Mouse (Mus musculus): Measurements from ENCODE around the gene Tnrc18. TPM values are rescaled to one million over a fixed set of nuclear protein-coding genes. Genes with fewer than 3 reads are reported as not detected.
"Not testable (repeated sequence)": the region's sequence is repeated elsewhere in the genome, so short reads cannot be mapped to it uniquely, and the experiment has no call there.

Gene Tnrc18
- 100 to 1,000 TPM; 149 to 153 TPM for total RNA-seq (2021)
- long read RNA-seq, experiment 1, partial matches to known transcripts, result 1 of 2 reads
- long read RNA-seq, experiment 1, other reads (novel, unspliced or antisense), result 1 of 2 reads
- long read RNA-seq, experiment 2, partial matches to known transcripts, result 22 of 30 reads
- long read RNA-seq, experiment 2, other reads (novel, unspliced or antisense), result 8 of 30 reads

DNA sequence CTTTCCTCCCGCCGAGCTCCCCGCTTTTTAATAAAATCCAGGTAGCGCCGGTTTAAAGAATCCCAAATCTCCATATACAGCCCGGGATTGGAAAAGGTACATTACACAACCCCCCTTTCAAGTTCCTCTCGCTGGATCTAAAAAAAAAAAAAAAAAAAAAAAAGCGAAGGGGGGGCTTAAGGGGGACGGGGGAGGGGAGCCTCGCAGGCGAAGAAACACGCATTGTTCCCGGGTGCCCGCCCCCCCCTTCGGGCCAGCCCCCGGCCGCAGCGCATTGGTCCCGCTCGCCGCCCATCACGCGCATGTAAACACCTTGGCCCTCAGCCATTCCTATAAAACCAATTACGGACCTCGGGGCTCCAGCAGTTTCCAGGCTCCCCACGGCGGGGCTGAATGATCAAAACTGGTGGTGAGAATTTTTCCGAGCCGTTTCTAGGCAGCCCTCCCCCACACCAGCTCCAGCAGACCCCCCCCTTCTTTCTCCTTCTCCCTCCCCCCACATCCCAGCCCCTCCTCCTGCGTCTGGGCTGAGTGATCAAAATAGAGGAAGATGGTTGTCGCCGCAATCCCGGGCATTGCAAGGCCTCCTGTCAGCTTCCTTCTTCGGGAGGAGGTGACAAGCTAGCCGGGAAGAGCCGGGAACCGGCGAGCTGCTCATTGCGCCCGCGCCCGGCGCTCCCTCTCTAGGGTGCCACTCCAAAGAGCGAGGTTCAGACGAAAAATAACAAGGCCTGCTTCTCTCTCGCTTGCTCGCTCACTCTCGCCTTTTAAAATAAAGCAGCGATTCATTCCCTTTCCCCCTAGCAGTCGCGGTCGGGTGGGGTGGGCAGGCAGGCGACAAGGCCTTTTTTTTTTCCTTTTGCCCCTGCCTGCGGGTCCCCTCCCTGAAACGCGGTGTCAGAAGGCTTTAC lies at the start of gene Tnrc18:
Gene Tnrc18, minus strand, starts transcription at position 139 of the 911 bp plus-strand sequence.
- DNase-seq (ENCODE audit: low spot score in 2 of 2), result peak; percentile 98 to 100

DNA sequence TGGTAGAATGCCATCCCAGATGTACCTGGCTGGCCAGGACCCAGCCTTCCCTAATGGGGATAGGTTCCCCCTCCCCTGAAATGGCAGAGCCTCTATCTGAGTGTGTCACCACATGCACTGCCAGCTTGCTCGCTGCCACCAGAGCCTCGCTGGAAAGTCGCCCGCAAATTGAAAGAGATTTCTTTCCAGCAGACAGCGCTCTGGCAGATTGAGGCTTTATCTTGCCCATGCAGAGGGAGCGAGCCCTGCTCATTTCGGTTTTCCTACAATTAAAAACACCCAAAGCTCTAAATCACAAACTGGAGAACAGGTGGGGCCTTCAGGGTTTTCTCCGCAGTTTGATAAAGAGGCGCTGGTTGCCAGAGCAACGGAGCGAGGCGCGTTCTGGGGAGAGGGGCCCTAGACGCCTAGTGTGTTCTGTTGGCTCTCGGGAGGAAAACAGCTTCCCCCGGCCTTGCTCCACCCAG lies 40.3 kb upstream of the Tnrc18 start:
- DNase-seq (ENCODE audit: low spot score in 2 of 2), result no peak

DNA sequence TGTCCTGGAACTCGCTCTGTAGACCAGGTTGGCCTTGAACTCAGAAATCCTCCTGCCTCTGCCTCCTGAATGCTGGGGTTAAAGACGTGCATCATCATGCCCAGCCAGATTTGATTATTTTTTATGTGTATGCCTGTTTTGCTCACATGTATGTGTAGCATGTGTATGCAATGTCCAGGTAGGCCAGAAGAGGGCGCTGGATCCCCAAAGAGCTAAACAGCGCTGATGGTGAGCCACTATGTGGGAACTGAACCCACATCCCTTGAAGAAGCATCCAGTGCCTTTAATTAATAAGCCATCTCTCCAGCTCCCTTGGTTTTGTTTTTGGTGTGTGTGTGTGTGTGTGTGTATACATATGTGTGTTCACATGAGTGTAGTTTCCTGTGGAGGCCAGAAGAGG lies 38.9 kb upstream of the Tnrc18 start:
- no peak for DNase-seq (ENCODE audit: low spot score in 2 of 2)

DNA sequence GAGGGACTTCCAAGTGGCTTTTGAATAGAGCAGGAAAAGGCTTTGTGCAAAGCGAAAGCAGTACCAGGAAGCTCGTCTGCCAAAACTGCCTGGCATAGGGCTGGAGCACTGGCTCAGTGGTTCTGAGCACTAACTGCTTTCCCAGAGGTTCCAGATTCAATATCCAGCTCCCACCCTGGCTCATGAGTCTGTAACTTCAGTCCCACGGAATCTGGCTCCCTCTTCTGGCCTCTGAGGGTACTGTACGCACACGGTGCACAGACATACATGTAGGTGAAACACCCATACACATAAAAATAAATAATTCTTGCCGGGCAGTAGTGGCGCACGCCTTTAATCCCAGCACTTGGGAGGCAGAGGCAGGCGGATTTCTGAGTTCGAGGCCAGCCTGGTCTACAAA lies 37.4 kb upstream of the Tnrc18 start:
- peak in 1 of 2 experiments; percentile 31 for DNase-seq (ENCODE audit: low spot score in 2 of 2)

DNA sequence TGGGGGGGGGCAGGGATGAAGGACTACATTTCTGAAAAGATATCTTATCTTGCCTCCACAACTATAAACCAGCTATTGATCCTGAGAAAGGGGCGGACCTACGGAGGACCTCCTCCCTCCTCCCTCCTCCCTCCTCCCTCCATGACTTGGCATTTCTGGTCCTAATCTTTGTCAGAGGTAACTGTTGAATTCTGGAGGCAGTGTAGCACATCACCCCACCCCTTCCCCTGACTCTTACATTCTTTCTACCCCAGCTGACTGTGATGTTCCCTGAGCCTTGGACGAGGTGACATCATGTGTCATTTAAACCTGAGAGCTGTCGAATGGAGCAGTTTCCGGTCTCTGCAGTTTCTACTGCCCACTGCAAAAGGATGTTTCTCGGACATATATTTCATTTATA lies 36.1 kb upstream of the Tnrc18 start:
- no peak for DNase-seq (ENCODE audit: low spot score in 2 of 2)

DNA sequence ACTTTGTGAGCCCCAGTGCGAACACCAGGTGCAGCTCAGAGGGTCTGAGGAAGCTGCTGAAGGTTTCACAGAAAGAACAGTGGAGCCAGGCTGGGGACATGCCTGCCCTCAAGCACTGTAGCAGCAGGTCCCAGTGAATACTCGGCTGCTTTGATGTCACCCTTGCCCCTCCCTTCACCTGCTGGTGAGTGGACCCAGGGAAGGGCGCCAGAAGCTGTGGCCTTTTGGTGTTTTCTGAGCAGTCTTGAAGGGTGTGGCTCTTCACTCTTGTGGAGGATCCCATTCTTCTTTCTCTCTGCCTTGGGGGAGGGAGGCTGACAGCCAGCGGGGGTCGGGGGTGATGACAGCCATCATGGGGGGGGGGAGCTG lies 34.2 kb upstream of the Tnrc18 start:
- DNase-seq (ENCODE audit: low spot score in 2 of 2), result no peak

DNA sequence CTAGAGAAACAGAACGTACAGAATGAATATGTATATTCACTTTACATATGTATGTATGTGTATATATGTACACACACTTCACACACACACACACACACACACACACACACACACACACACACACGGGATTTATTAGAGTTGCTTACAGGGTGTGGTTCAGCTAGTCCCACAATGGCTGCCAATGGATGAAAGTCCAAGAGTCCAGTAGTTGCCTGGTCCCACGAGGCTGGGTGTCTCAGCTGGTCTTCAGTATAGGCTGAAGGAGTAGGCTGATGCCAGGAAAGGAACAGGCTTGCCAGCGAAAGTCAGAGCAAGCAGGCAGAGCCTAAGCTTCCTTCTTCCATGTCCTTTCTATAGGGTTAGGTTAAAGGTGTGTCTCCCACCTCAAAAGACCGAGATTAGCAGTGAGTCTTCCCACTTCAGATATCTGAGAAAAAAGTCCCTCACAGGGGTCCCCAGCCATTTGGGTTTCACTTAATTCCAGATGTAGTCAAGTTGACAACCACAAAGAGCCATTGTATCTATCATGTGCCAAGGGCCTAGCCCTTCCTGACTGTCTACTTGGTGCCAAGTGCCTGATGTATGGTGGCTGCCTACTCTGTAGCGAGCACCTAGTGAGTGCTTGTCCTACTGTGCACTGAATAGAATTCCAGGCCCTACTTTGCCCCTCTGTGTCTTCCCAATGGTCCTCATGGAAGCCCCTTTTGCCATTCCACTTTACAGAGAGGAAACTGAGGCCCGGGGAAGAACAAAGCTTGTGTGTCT lies 33.6 kb upstream of the Tnrc18 start:
- no peak for DNase-seq (ENCODE audit: low spot score in 2 of 2)

DNA sequence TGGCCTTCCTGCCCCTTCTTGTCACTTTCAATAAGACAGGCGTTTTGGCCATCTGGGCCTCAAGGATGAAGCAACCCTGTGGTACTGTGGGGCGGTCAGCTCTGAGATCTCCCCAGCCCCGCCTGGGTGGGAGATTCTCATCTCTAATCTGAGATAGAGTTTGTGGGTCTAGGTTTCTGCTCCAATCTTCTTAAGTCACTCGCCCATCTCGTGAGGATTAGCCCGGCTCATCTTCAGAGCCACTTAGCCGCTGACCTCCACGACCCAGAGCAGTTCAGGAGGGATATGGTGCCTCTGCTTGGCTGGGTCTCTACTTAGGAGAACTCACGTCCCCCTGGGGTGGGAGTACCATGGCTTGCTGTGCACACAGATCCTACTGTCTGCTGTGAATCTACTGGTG lies 33.0 kb upstream of the Tnrc18 start:
- DNase-seq (ENCODE audit: low spot score in 2 of 2), result no peak

DNA sequence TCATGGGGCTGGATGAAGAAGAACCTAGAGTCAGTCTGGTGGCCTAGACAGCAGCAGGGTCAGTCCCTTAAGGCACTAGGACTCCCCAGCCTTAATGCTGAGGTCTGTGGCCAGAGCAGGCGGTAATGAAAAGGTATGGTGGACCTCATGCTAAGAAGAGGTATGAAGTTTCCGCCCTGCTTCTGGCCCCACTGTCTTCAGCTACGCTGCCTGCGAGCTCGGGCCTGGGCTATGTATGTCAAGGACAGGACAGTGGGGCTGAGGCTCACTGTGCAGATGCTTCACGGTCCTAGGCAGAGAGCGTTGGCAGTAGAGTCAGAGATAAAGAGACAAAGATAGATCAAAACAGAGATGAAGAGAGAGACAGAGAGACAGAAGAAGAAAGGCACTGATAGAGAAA lies 31.4 kb upstream of the Tnrc18 start:
- no peak for DNase-seq (ENCODE audit: low spot score in 2 of 2)

DNA sequence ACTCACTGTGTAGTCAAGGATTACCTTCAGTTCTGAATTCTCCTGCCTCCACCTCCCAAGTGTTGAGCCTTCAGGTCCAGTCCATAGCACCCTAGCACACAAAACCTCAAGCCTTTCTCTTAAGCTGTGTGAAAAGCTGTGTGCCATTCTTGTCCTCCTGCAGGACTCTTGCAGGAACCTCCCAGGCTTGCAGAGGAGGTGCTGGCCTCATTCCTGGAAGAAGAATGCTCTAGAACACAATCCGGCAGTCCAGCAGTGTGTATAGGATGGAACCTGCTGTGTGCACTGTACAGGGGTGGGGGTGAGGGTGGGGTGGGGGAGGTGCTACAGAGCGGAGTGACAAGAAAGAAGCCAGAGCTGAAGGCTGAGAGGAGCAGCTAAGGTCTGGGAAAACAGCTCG lies 30.7 kb upstream of the Tnrc18 start:
- DNase-seq (ENCODE audit: low spot score in 2 of 2), result no peak

DNA sequence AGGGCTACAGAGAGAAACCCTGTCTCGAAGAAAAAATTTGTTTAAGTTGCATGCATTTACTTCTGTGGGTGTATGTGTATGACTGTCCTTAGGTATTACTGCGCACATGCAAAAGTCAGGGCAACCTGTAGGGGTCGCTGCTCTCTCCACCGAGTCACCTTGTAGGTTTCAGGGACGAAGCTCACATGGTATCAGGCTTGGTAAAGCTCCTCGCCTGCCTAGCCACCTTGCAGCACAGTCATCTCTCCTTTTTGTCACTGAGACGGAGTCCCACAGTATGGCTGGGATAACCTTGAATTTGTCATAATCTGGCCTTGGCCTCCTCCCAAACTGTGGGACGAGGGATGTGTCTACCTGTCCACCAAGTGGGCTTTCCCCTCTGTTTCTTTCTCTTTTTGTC lies 27.0 kb upstream of the Tnrc18 start:
- DNase-seq (ENCODE audit: low spot score in 2 of 2), result no peak

DNA sequence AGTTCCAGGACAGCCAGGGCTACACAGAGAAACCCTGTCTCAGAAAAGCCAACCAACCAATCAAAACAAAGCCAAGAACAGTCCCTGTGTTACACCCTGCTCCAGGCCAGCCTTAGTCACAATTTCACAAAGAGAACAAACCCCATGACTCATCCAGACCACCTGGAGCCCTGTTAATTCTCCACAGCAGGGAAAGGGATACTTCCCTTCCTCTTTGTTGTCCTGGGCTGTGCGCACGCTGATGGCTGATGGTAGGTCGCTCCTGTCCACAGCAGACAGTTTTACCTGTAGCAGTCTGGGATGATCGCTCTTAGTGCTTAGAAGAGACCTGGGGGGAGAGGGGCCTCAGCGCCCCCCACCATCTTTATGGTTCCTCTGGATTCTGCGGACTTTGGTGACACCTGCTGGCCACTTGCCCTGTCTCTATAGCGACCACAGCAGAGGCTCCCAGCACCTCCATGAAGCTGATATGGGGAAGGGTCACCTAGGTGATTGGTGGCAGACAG lies 24.7 kb upstream of the Tnrc18 start:
- DNase-seq (ENCODE audit: low spot score in 2 of 2), result no peak

DNA sequence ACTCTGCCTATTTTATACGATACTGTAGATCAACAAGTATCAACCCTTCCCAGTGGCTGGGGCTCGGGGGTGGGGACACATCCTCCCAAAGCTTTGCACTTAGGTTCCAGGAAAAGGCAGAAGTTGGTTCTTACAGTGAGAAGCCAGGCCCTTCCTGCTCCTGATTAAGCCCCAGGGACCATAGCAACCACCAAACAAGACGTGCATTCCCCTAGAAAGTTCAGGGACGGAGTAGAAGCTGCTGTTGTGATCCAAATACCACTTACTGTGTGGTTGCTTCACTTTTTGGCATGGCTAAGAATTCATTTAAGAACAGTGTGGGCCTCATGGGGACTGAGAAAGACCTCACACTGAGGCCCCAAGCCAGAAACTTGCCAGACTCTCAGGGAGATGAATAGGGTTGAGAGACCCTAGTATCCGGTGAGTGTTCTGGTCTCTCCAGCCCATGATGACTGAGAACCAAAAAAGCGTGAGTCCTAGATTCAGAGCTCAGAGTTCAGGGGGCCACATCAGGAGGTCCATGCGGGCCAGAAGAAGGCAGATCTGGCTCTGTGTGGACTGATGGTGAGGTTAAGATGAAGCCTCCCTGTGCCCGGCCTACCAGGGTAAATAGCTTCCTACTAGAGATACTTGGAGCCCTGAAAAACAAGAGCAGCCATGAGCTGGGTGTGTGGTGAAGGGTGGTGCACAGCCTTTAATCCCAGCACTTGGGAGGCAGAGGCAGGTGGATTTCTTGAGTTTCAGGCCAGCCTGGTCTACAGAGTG lies 24.1 kb upstream of the Tnrc18 start:
- DNase-seq (ENCODE audit: low spot score in 2 of 2), result no peak

DNA sequence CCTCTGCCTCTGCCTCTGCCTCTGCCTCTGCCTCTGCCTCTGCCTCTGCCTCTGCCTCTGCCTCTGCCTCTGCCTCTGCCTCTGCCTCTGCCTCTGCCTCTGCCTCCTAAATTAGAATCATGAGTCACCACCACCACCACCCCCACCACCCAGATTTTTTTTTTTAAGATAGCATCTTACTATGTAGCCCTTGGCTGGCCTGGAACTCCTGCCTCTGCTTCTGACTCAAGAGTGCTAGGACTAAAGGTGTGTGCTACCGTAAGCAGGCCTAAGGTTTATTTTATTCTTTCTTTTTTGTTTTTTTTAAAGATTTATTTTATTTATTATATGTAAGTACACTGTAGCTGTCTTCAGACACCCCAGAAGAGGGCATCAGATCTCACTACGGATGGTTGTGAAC lies 20.0 kb upstream of the Tnrc18 start:
- DNase-seq (ENCODE audit: low spot score in 2 of 2), result not testable (repeated sequence)

DNA sequence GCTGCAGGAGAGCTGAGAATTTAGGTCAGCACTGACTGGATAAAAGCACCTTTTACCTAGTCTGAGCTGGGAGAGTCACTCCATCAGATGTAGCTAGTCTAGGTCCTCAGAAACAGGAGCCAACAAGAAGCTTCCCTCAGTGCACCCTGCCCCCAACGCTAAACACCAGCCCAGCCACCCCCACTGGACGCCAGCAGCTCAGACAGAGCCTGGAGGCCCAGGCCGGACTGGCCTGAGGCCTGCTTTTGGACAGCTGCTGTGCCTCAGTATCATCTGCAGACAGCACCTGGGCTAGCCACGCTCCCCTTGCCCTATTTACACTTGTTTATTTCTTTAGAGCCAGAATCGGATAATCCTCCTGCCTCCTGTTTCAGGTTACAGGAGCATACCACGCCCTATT lies 19.4 kb upstream of the Tnrc18 start:
- no peak for DNase-seq (ENCODE audit: low spot score in 2 of 2)

DNA sequence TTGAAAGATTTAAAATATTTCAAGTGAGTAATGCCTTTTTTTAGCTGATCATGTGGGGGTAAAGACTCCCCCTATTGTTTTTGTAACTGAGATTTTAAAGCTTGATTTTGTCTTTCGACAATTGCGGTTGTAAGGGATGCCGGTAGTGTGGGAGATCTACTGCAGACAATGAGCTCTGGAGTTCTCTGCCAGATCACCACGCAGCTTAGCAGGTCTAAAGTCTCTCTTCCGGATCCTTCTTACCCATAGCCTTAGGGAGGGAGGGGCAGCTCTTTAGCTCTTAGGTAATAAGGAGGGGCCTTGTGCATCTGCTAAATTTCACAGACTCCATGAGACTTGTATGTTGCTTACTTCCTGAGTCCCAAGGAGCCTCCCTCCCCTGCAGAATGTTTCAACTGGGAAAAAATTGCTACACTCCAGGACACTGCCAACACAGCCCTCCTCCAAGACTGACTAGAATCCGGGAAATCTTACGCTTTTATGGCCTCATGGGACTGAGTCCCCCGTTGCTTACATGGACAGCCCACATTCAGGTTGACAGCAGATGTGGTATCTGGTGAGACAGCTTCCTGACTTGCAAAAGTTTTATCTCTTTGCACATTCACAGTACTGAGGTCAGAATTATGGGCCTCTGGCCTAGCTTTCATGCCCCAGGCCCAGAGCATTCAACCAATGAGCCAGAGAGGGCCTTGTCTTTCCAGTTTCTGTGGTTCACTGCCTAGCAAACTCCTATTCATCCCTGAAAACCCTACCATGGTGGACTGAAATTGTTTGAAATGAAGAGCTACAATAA lies 16.4 kb upstream of the Tnrc18 start:
- no peak for DNase-seq (ENCODE audit: low spot score in 2 of 2)

DNA sequence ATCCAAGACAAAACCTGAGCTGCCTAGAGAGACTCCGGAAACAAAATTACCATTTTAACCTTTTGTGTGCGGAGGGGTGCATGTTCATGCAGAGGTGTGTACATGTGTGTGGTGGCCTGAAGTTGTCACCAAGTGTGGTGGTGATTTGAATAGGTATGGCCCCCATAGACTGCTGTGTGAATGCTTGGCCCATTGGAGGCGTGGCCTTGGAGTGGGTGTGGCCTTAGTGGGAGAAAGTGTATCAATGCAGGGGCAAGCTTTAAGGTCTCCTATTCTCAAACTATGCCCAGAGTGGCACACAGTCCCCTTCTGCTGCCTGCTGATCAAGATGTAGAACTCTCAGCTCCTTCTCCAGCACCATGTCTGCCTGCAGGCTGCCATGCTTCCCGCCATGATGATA lies 8.7 kb upstream of the Tnrc18 start:
- DNase-seq (ENCODE audit: low spot score in 2 of 2), result no peak

DNA sequence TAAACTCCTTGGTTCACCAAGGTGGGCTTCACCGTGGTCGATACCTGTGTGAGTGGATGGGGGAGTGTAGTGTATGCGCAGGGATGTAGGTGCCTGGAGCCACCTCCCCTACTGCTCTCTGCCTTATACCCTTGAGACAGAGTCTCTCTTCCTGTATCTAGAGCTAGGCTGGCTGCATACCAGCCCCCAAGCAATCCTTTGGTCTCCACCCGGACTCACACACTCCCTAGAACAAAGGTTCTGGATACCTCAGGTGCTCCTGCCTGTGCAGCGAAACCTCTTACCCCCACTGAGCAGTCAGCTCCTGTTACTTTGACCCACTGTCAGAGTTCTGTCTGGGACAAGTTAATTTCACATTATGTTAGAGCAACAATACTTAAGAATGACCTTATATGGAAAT lies 8.2 kb upstream of the Tnrc18 start:
- no peak for DNase-seq (ENCODE audit: low spot score in 2 of 2)

DNA sequence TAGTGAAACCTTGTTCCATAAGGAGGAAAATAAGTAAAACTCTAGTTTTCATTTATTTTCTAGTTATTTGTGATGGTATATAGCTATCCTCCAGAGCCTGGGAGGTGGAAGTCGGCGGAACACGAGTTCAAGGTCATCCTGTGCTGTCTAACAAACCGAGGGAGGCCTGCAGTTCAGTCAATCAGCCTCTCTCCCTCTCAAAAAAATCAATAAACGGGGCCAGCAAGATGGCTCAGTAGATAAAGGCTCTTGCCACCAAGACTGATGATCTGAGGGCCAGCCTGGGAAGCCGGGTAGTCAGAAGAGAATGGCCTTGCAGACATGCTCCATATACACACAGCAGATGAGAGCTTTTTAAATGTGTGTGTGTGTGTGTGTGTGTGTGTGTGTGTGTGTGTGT lies 6.6 kb upstream of the Tnrc18 start:
- no peak for DNase-seq (ENCODE audit: low spot score in 2 of 2)

Data from adrenal gland, postnatal 4 days (tissue).